Mouse (Mus musculus): ENCODE measurements around the gene Slc41a3. TPM values are rescaled to one million over a fixed set of nuclear protein-coding genes. Genes with fewer than 3 reads are reported as not detected.

Slc41a3 gene
- polyA plus RNA-seq, 1 experiment from 2014 or later: 9.7 TPM

DNA sequence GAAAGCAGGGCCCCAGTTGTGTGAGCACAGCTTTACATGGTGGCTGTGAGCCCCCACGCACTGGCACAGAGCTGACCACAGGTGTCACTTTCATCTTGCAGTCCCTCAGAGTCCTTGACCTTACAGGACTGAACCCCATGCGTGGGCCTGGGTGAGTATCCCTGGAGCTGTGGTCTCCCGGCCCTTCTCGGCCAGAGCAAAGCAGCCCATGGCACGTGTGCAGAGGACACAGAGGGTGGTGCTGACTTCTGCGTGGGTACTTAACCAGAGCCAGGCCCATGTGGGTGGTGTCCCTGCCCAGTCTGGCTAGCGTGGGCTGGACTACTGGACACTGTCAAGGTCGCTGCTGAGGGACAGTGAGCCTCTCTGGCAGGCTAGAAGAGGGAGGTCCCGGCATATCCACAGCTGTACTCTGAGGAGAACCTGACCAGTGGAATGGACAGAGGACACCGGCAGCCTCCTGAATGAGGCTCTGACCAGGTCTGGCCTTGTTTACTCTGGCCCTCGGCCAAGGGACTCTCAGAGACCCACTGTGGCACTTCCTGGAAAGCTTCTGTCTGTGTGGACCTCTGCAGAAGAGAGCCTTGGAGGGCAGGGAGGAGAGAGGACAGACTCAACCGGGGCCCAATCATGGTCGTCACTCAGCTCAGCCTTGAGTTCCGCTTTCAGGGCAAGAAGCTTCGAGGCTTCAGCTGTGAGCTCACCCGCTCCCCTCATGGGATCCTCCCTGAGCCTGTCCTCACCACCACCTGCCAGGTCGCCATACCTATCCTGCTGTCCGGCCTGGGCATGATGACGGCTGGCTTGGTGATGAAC is 14.5 kb downstream of the Slc41a3 start:
- H3K4me1 ChIP-seq (ENCODE audit: insufficient read depth, low read depth, low read length): peaks cover 20% of the 10 kb centered on the region
- H3K9ac ChIP-seq (replicated peaks; ENCODE audit: low read depth): 0 out of 2 replicates have a peak overlapping the region, but pooled peaks have one; percentile 3
- ATAC-seq: peak; percentile 49
- no peak overlapping the region for H3K4me2 ChIP-seq (replicated peaks; ENCODE audit: low read depth, low read length)
- TF ChIP-seq CTCF (IDR thresholded peaks at IDR 0.05) (no peak), EP300 (IDR thresholded peaks at IDR 0.05) (no peak)
- H3K36me3 ChIP-seq (ENCODE audit: insufficient read depth, low read length): no peaks in the 10 kb centered on the region
- 44% methylated on average over 19 of the region's 19 CpGs for WGBS
- H3K9me3 ChIP-seq (ENCODE audit: low read length): no peaks in the 10 kb centered on the region
- H3K27ac ChIP-seq (ENCODE audit: low read length): no peak overlapping the region
- peak; percentile 59 for DNase-seq (ENCODE audit: low spot score)
- no peaks in the 10 kb centered on the region for H3K27me3 ChIP-seq (replicated peaks; ENCODE audit: insufficient read depth, low read length)
- H3K4me3 ChIP-seq (ENCODE audit: low read depth, low read length): no peak overlapping the region

DNA sequence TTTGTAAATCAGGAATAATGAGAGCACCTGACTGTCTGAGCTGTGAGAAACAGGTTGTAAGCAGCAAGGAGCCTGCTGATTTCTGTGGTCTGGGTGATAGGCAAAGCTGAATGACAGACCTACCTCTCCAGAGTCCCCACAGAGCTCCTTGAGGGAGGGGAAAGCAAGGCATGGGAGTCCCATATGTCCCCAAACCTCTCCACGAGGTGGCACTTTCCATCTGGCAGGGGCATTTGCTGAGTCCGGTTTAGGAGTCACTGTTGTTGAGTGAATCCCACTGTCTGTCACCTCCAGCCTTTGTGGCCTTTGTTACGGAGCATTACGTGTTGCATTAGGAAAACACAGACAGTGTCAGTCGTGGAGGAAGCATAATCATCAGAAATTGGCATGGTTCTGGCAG is 15.4 kb downstream of the Slc41a3 start:
- TF ChIP-seq CTCF (IDR thresholded peaks at IDR 0.05): no peak
- no peak for TF ChIP-seq EP300 (IDR thresholded peaks at IDR 0.05)
- no peaks in the 10 kb centered on the region for H3K27me3 ChIP-seq (replicated peaks; ENCODE audit: insufficient read depth, low read length)
- no peak for DNase-seq (ENCODE audit: low spot score)
- H3K4me1 ChIP-seq (ENCODE audit: insufficient read depth, low read depth, low read length): peaks cover 20% of the 10 kb centered on the region
- 74% methylated on average over 5 of the region's 5 CpGs for WGBS
- H3K36me3 ChIP-seq (ENCODE audit: insufficient read depth, low read length): no peaks in the 10 kb centered on the region
- H3K9ac ChIP-seq (replicated peaks; ENCODE audit: low read depth): no peak overlapping the region
- H3K27ac ChIP-seq (ENCODE audit: low read length): no peak overlapping the region
- H3K9me3 ChIP-seq (ENCODE audit: low read length): no peaks in the 10 kb centered on the region
- no peak for ATAC-seq
- H3K4me2 ChIP-seq (replicated peaks; ENCODE audit: low read depth, low read length): no peak overlapping the region
- H3K4me3 ChIP-seq (ENCODE audit: low read depth, low read length): no peak overlapping the region

DNA sequence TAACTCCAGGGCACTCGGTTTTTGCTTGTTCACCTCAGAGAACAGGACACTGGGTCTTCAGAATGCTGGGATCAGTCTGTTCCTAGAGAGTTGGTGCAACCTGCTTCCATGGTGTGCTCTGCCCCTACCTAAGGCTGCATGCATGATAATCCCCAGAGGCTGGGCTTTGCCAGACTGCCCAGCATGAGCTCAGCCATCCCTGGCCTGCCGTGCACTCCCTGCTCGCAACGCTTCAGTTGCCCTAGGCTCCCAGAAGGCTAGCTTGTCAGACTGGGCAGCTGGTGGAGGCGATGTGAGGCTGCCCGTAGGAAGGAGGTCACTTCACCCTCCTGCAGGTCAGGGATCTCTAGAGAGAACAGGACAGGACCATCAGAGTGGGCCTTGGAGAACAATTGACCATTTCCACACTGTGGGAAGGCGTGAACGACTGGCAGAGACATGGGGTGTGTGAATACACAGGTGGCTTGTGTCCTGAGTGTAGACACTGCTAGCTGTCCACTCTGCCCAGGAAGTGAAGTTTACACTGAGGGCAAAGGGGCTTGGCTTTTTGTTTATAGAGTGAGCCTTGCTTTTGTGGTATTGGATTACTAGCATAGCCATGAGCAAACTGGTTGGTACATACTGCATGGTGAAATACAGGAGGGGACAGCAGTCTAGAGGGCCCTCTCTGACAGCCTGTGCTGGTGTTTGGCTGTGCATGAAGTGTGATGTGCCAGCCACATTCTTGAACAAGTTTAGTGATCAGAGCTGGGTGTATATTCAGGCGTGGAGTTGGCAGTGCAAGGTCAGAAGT is 16.5 kb downstream of the Slc41a3 start:
- TF ChIP-seq CTCF (IDR thresholded peaks at IDR 0.05) (no peak), EP300 (IDR thresholded peaks at IDR 0.05) (0 out of 2 replicates have a peak, but pooled peaks have one; percentile 12)
- no peaks in the 10 kb centered on the region for H3K27me3 ChIP-seq (replicated peaks; ENCODE audit: insufficient read depth, low read length)
- H3K9ac ChIP-seq (replicated peaks; ENCODE audit: low read depth): no peak overlapping the region
- H3K4me1 ChIP-seq (ENCODE audit: insufficient read depth, low read depth, low read length): peaks cover 20% of the 10 kb centered on the region
- H3K27ac ChIP-seq (ENCODE audit: low read length): 0 out of 2 replicates have a peak overlapping the region, but pooled peaks have one; percentile 26
- 56% methylated on average over 9 of the region's 9 CpGs for WGBS
- ATAC-seq (peak; percentile 43), DNase-seq (ENCODE audit: low spot score) (peak; percentile 54)
- no peak overlapping the region for H3K4me2 ChIP-seq (replicated peaks; ENCODE audit: low read depth, low read length)
- no peaks in the 10 kb centered on the region for H3K36me3 ChIP-seq (ENCODE audit: insufficient read depth, low read length)
- no peaks in the 10 kb centered on the region for H3K9me3 ChIP-seq (ENCODE audit: low read length)
- H3K4me3 ChIP-seq (ENCODE audit: low read depth, low read length): no peak overlapping the region

DNA sequence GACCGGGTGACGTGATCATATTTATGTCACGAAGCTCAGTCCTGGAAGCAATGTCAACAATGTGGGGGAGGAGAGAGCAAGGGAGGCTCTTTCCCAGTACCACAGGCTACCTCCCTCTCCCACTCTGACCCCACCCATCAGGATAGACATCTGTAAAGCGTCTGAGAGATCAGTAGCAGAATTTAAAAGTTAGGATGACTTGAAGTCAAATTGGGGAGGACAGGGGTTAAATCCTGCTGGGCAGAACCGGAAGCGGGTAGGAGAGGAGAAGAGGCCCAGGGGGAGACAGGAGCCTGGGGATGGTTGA is 17.0 kb downstream of the Slc41a3 start:
- H3K27ac ChIP-seq (ENCODE audit: low read length): no peak overlapping the region
- ATAC-seq: no peak
- 40% methylated on average over 6 of the region's 6 CpGs for WGBS

DNA sequence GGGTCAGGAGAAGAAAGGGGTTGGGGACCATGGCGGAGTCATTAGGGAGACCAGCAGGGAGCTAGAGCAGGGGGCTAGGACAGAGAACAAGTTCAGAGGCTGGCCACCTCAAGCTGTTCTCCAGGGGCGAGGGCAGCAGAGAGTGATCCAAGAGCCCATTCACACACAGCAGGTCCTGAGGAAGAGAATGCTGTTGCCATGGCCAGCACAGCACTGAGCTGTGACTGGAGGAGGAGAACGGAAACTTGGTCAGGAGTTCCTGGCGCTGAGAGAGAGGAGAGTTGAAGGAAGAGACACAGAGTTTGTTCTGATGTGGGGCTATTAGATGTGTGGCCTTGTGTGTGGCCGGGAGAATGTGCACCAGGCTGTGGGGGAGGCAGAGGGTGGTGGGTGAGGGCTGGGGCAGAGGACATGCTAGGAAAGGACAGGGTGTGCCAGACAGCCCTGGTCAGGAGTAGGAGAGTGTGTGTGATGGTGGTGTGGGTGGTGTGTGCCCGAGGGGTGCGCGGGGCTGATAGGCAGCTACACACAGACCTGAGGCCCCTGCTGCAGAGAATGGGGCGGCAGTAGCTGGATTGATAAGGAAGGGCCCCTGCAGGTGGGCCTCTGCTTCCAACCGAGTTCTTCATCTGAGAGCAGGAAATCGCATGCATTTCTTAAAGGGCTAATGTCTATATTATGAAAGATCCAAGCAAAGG is 18.4 kb downstream of the Slc41a3 start:
- 0 out of 2 replicates have a peak overlapping the region, but pooled peaks have one; percentile 14 for H3K27ac ChIP-seq (ENCODE audit: low read length)
- no peak overlapping the region for H3K4me2 ChIP-seq (replicated peaks; ENCODE audit: low read depth, low read length)
- no peak overlapping the region for H3K4me3 ChIP-seq (ENCODE audit: low read depth, low read length)
- TF ChIP-seq EP300 (IDR thresholded peaks at IDR 0.05): no peak
- TF ChIP-seq CTCF (IDR thresholded peaks at IDR 0.05): no peak
- no peak for ATAC-seq
- H3K4me1 ChIP-seq (ENCODE audit: insufficient read depth, low read depth, low read length): peaks cover 20% of the 10 kb centered on the region
- H3K36me3 ChIP-seq (ENCODE audit: insufficient read depth, low read length): no peaks in the 10 kb centered on the region
- WGBS: 37% methylated on average over 11 of the region's 11 CpGs
- H3K9me3 ChIP-seq (ENCODE audit: low read length): no peaks in the 10 kb centered on the region
- no peak overlapping the region for H3K9ac ChIP-seq (replicated peaks; ENCODE audit: low read depth)
- H3K27me3 ChIP-seq (replicated peaks; ENCODE audit: insufficient read depth, low read length): no peaks in the 10 kb centered on the region
- DNase-seq (ENCODE audit: low spot score): no peak

More for the DNA sequence above, 17.0 kb downstream of the Slc41a3 start:
- no peaks in the 10 kb centered on the region for H3K36me3 ChIP-seq (ENCODE audit: insufficient read depth, low read length)
- H3K4me2 ChIP-seq (replicated peaks; ENCODE audit: low read depth, low read length): no peak overlapping the region
- TF ChIP-seq EP300 (IDR thresholded peaks at IDR 0.05): no peak
- TF ChIP-seq CTCF (IDR thresholded peaks at IDR 0.05): no peak
- no peak for DNase-seq (ENCODE audit: low spot score)
- no peak overlapping the region for H3K4me3 ChIP-seq (ENCODE audit: low read depth, low read length)
- H3K9ac ChIP-seq (replicated peaks; ENCODE audit: low read depth): no peak overlapping the region
- H3K9me3 ChIP-seq (ENCODE audit: low read length): no peaks in the 10 kb centered on the region
- H3K4me1 ChIP-seq (ENCODE audit: insufficient read depth, low read depth, low read length): peaks cover 20% of the 10 kb centered on the region
- no peaks in the 10 kb centered on the region for H3K27me3 ChIP-seq (replicated peaks; ENCODE audit: insufficient read depth, low read length)

DNA sequence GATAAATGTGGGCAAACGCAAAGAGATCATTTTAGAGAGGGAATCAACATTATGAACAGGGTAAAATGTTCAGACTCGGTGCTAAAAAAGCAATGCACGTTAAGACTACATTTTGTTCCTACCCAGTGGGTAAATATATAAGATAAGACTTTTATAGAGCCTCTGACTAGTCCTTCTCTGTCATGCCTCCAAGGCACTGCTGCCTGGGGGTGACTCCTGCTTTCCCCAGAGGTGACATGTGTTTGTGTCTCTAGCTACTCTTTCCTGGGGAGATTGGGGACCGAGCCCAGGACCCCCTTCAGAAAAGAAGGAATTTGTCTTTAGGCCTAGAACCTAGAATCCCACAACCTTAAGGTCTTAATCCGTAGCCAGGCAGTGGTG is 18.9 kb downstream of the Slc41a3 start:
- Histone ChIP-seq H3K27ac (ENCODE audit: low read length) (0 out of 2 replicates have a peak overlapping the region, but pooled peaks have one; percentile 69), H3K9me3 (ENCODE audit: low read length) (no peaks in the 10 kb centered on the region), H3K4me2 (replicated peaks; ENCODE audit: low read depth, low read length) (no peak overlapping the region), H3K36me3 (ENCODE audit: insufficient read depth, low read length) (no peaks in the 10 kb centered on the region), H3K4me3 (ENCODE audit: low read depth, low read length) (no peak overlapping the region), H3K9ac (replicated peaks; ENCODE audit: low read depth) (no peak overlapping the region), H3K4me1 (ENCODE audit: insufficient read depth, low read depth, low read length) (peaks cover 18% of the 10 kb centered on the region), H3K27me3 (replicated peaks; ENCODE audit: insufficient read depth, low read length) (no peaks in the 10 kb centered on the region)
- TF ChIP-seq EP300 (IDR thresholded peaks at IDR 0.05): no peak
- TF ChIP-seq CTCF (IDR thresholded peaks at IDR 0.05): no peak
- DNase-seq (ENCODE audit: low spot score): no peak
- 68% methylated on average over 5 of the region's 5 CpGs for WGBS
- no peak for ATAC-seq

Data from lung, postnatal 0 days (tissue).